Mouse (Mus musculus) liver, postnatal 0 days (tissue): ENCODE measurements around the gene Aldh3b3.

Source experiments
- CTCF ChIP-seq: sonication (generic); IDR thresholded peaks from 2 replicates; pipeline ENCODE4 v1.5.1; 2016; ENCODE audit warnings: antibody characterized with exemption, low read depth
- EP300 ChIP-seq: IDR thresholded peaks from 2 replicates; pipeline ENCODE4 v1.6.1; 2016; ENCODE audit warnings: antibody characterized with exemption, low read depth, mild to moderate bottlenecking

DNA sequence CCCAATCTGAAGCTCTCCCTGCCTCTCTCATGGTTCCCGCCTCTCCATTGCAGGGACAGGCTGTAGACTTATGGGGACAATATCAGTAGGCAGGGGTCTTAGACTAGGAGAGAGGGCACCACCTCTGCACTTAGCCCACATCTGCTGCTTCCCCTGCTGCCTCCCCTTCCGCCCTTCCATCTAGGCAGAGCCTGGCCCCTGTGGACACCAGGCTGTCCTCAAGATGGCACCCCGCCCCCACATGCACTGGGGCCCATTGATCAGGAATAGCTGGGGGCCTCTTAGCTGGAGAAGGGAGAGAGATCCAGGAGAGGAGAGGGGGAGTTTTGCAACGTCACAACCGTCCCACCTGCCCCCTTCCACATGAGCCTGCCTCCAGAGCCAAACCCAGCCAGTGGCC, 34.0 kb downstream of the Aldh3b3 start, which contains the start of gene Tbx10:
- TF ChIP-seq CTCF = no peak
- TF ChIP-seq EP300 = no peak
